Mouse (Mus musculus): ENCODE data around the gene Gmpr. TPM values are rescaled to one million over a fixed set of nuclear protein-coding genes. Genes with fewer than 3 reads are reported as not detected.

Gmpr gene
- total and polyA plus RNA-seq, 2 experiments from 2014 or later = 195 to 282 TPM

GRCm38 (mm10) chr13:45593914-45594313 is 86.7 kb downstream of the Gmpr start:
- H3K36me3 ChIP-seq (replicated peaks; ENCODE audit: control insufficient read depth, insufficient read depth, low read length) = no peaks in the 10 kb centered on the region
- no peak for DNase-seq (ENCODE audit: low spot score)
- TF ChIP-seq CTCF (IDR thresholded peaks at IDR 0.05; ENCODE audit: low read depth) (no peak), EP300 (IDR thresholded peaks at IDR 0.05; ENCODE audit: low read depth) (no peak)
- H3K4me3 ChIP-seq (ENCODE audit: low read depth, low read length) = no peak overlapping the region
- H3K4me2 ChIP-seq (ENCODE audit: low read depth, low read length) = no peak overlapping the region
- ATAC-seq (ENCODE audit: insufficient read depth, low read depth) = no peak
- H3K9ac ChIP-seq (replicated peaks; ENCODE audit: low read depth, low read length) = no peak overlapping the region
- H3K27ac ChIP-seq (ENCODE audit: low read depth) = no peak overlapping the region
- H3K9me3 ChIP-seq (replicated peaks; ENCODE audit: control insufficient read depth, low read length) = no peaks in the 10 kb centered on the region
- 0 out of 2 replicates have a peak, but pooled peaks cover 6% of the 10 kb centered on the region for H3K4me1 ChIP-seq (ENCODE audit: control insufficient read depth, insufficient read depth)
- H3K27me3 ChIP-seq (ENCODE audit: control insufficient read depth, insufficient read depth, low read length) = no peaks in the 10 kb centered on the region
- WGBS = 81% methylated on average over 1 of the region's 1 CpGs

- Histone ChIP-seq H3K27ac (ENCODE audit: low read depth) (no peak overlapping the region), H3K9me3 (replicated peaks; ENCODE audit: control insufficient read depth, low read length) (no peaks in the 10 kb centered on the region), H3K4me3 (ENCODE audit: low read depth, low read length) (no peak overlapping the region), H3K27me3 (ENCODE audit: control insufficient read depth, insufficient read depth, low read length) (no peaks in the 10 kb centered on the region), H3K9ac (replicated peaks; ENCODE audit: low read depth, low read length) (no peak overlapping the region), H3K4me2 (ENCODE audit: low read depth, low read length) (no peak overlapping the region), H3K4me1 (ENCODE audit: control insufficient read depth, insufficient read depth) (0 out of 2 replicates have a peak, but pooled peaks cover 6% of the 10 kb centered on the region), H3K36me3 (replicated peaks; ENCODE audit: control insufficient read depth, insufficient read depth, low read length) (no peaks in the 10 kb centered on the region)
- TF ChIP-seq EP300 (IDR thresholded peaks at IDR 0.05; ENCODE audit: low read depth) = no peak
- no peak for TF ChIP-seq CTCF (IDR thresholded peaks at IDR 0.05; ENCODE audit: low read depth)
- WGBS = 23% methylated on average over 7 of the region's 7 CpGs
- DNase-seq (ENCODE audit: low spot score) (no peak), ATAC-seq (ENCODE audit: insufficient read depth, low read depth) (no peak)
These were observed 88.2 kb downstream of the Gmpr start for GRCm38 (mm10) chr13:45595416-45595815.

DNA sequence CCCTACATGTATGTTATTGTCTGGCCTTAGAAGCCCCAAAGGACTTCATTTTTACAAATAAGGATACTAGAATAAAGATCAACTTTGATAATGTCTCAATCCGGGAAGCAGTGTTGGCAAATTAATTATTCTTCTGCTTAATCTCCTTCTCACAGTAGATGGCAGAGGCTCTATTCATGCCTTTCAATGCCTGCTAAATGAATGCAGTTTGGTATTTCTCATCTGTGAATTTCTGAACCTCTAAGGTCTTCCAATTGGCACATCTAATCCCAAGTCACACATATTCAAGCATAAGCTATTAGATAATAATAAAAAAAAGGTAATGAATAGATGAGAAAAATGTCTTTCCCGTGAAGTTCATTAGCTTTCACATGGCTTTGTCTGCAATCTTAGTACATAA is 92.6 kb downstream of the Gmpr start:
- Histone ChIP-seq H3K4me1 (ENCODE audit: control insufficient read depth, insufficient read depth) (0 out of 2 replicates have a peak, but pooled peaks cover 6% of the 10 kb centered on the region), H3K4me2 (ENCODE audit: low read depth, low read length) (no peak overlapping the region), H3K27ac (ENCODE audit: low read depth) (no peak overlapping the region), H3K4me3 (ENCODE audit: low read depth, low read length) (no peak overlapping the region), H3K9me3 (replicated peaks; ENCODE audit: control insufficient read depth, low read length) (no peaks in the 10 kb centered on the region), H3K9ac (replicated peaks; ENCODE audit: low read depth, low read length) (no peak overlapping the region), H3K36me3 (replicated peaks; ENCODE audit: control insufficient read depth, insufficient read depth, low read length) (no peaks in the 10 kb centered on the region), H3K27me3 (ENCODE audit: control insufficient read depth, insufficient read depth, low read length) (no peaks in the 10 kb centered on the region)
- TF ChIP-seq EP300 (IDR thresholded peaks at IDR 0.05; ENCODE audit: low read depth) (no peak), CTCF (IDR thresholded peaks at IDR 0.05; ENCODE audit: low read depth) (no peak)
- no peak for DNase-seq (ENCODE audit: low spot score)
- ATAC-seq (ENCODE audit: insufficient read depth, low read depth) = no peak
- 82% methylated on average over 2 of the region's 2 CpGs for WGBS

DNA sequence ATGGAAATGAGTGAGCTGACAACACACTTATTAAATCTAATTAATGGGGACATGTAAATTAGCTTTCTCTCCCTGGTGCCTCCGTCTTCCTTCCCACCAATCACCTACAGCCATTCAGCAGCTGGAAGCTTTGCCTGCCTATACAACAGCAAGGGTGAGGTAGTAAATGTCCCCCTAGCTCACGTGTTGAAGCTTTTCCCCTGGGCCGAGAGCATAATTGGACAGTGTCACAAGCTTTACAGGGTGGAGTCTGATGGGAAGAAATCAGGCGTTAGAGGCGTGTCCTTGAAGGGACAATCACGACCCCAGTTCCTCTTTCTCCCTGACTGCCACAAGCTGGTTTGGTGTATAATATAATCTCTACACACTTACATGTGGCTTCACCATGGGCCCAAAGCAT is 93.2 kb downstream of the Gmpr start:
- Histone ChIP-seq H3K36me3 (replicated peaks; ENCODE audit: control insufficient read depth, insufficient read depth, low read length) (no peaks in the 10 kb centered on the region), H3K27me3 (ENCODE audit: control insufficient read depth, insufficient read depth, low read length) (no peaks in the 10 kb centered on the region), H3K27ac (ENCODE audit: low read depth) (no peak overlapping the region), H3K9ac (replicated peaks; ENCODE audit: low read depth, low read length) (no peak overlapping the region), H3K9me3 (replicated peaks; ENCODE audit: control insufficient read depth, low read length) (no peaks in the 10 kb centered on the region), H3K4me3 (ENCODE audit: low read depth, low read length) (no peak overlapping the region), H3K4me2 (ENCODE audit: low read depth, low read length) (no peak overlapping the region), H3K4me1 (ENCODE audit: control insufficient read depth, insufficient read depth) (0 out of 2 replicates have a peak, but pooled peaks cover 2% of the 10 kb centered on the region)
- TF ChIP-seq CTCF (IDR thresholded peaks at IDR 0.05; ENCODE audit: low read depth) = no peak
- TF ChIP-seq EP300 (IDR thresholded peaks at IDR 0.05; ENCODE audit: low read depth) = no peak
- no peak for ATAC-seq (ENCODE audit: insufficient read depth, low read depth)
- 51% methylated on average over 6 of the region's 6 CpGs for WGBS
- no peak for DNase-seq (ENCODE audit: low spot score)

Other genes starting within 250 kb of the Gmpr start
- 20.7 and 30.1 TPM in 2 replicates for gene Mylip, start 117.7 kb upstream of the Gmpr start, total RNA-seq (2014; rRNA removed; ENCODE audit: low replicate concordance)
- 7.1 and 7.8 TPM in 2 replicates for gene Mylip, start 117.7 kb upstream of the Gmpr start, polyA plus RNA-seq (2015; fragmentation: Nextera tagmentation; extraction: Ambion mirVana)

Data from heart, postnatal 0 days (tissue).